In the genomic region with DNA sequence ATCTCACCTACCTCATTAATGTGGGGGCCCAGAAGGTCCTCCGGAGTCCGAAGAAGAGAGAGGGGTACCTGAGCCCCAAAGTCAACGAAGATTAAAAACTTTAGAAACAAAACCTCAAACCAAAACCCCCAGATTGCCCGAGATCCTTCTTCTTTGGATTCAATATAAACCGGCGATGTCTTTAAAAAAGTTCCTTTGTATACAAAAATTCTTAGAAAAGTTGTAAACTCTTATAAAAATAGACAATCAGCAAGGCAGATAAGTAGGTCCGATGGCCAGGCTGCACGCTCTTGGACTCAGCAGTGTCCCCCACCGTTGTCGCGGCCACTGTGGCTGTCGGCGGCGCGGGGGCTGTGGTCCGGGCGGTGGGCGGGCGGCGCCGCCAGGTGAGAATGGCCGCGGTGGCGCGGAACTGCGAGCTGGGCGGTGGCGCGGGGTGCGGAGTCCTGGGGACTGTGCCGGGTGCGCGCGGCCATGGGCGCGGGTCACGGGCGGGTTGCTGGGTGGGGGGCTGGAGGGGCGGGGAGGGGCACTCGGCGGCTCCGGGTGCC, we compare ENCODE assay signal across 8 mouse cellular contexts. TPM values are rescaled to one million over a fixed set of nuclear protein-coding genes. Genes with fewer than 3 reads are reported as not detected.
DNase-seq lines count a peak whose midpoint lies in the region; ATAC-seq and TF ChIP-seq lines count a peak whose summit lies in the region.

No protein-coding gene starts in this region.

- no peaks in the 10 kb centered on the region for H3K27me3 ChIP-seq in testis, adult 2 months (ENCODE audit: control insufficient read depth, insufficient read depth, low read length)
- peaks cover 70% of the 10 kb centered on the region for H3K27me3 ChIP-seq in liver, embryonic 16.5 days (ENCODE audit: control insufficient read depth, insufficient read depth, low read depth, low read length)

- H3K4me3 ChIP-seq in testis, adult 2 months (ENCODE audit: control insufficient read depth, low read depth, low read length): peak overlapping the region; percentile 89
- H3K4me3 ChIP-seq in liver, embryonic 16.5 days (ENCODE audit: low read depth, low read length): peak overlapping the region; percentile 55

- H3K4me2 ChIP-seq in liver, embryonic 16.5 days (ENCODE audit: low read depth, low read length): peak overlapping the region; percentile 81

- H3K27ac ChIP-seq in testis, adult 2 months (ENCODE audit: control insufficient read depth, insufficient read depth, low read depth, low read length): peak overlapping the region; percentile 32; the same call in 1 of the 2 replicates
- H3K27ac ChIP-seq in liver, embryonic 16.5 days (ENCODE audit: low read length): no peak overlapping the region

- DNase-seq in embryo, embryonic 10 days (ENCODE audit: low spot score): peak; percentile 28
- no peak for DNase-seq in embryo, embryonic 10.5 days (ENCODE audit: low spot score)
- DNase-seq in testis, postnatal 10 days (ENCODE audit: low spot score): no peak
- DNase-seq in spleen, adult 12 weeks (ENCODE audit: low spot score): no peak

- no peak for TF ChIP-seq POLR2A in testis, adult 2 months (IDR thresholded peaks at IDR 0.05; ENCODE audit: control insufficient read depth, low read depth, low read length)

- no peaks in the 10 kb centered on the region for H3K9me3 ChIP-seq in liver, embryonic 16.5 days (replicated peaks; ENCODE audit: control insufficient read depth, low read length)

- under 1% methylated on average over 33 of the region's 42 CpGs for WGBS in liver, embryonic 16.5 days (ENCODE audit: insufficient replicate concordance)

- TF ChIP-seq CTCF in testis, adult 2 months (IDR thresholded peaks at IDR 0.05; ENCODE audit: control insufficient read depth, insufficient read depth, insufficient replicate concordance, low read depth, low read length): no peak

- no peak for ATAC-seq in liver, embryonic 16.5 days (ENCODE audit: low read depth)
- no peak for ATAC-seq in erythroid progenitor cell, adult 5-6 weeks (replicated peaks; ENCODE audit: low FRiP score, poor library complexity, severe bottlenecking)
- no peak for ATAC-seq in megakaryocyte-erythroid progenitor cell, adult 5-6 weeks (replicated peaks; ENCODE audit: low FRiP score, low TSS enrichment, poor library complexity, severe bottlenecking)

- H3K36me3 ChIP-seq in testis, adult 2 months (ENCODE audit: control insufficient read depth, insufficient read depth, low read length): no peaks in the 10 kb centered on the region
- no peaks in the 10 kb centered on the region for H3K36me3 ChIP-seq in liver, embryonic 16.5 days (ENCODE audit: control insufficient read depth, insufficient read depth)

- peaks cover 21% of the 10 kb centered on the region for H3K4me1 ChIP-seq in testis, adult 2 months (ENCODE audit: control insufficient read depth, insufficient read depth, low read length)
- H3K4me1 ChIP-seq in liver, embryonic 16.5 days (ENCODE audit: control insufficient read depth, low read depth, low read length): peaks cover 12% of the 10 kb centered on the region

- H3K9ac ChIP-seq in liver, embryonic 16.5 days (ENCODE audit: low read depth, low read length): no peak overlapping the region

RNA-seq across cellular contexts. Expression of gene Klf4, which starts 0.3 kb away (rescaled TPM):
- 123 and 156 TPM in 2 replicates for polyA plus RNA-seq in testis, adult 2 months (2012; rRNA removed)
- polyA plus RNA-seq in liver, embryonic 16.5 days (2015; fragmentation: Nextera tagmentation; extraction: Ambion mirVana): 0.63 and 0.81 TPM in 2 replicates
- total RNA-seq in erythroid progenitor cell, adult 5-6 weeks (2015; ENCODE audit: low replicate concordance): 5.8 and 10.9 TPM in 2 replicates
- 3.2 and 4.6 TPM in 2 replicates for total RNA-seq in erythroid progenitor cell, adult 5-6 weeks (2017; ENCODE audit: low replicate concordance)
- 0.26 TPM in 1 of 2 replicates, not detected in the other for total RNA-seq in megakaryocyte-erythroid progenitor cell, adult 5-6 weeks (2014; fragmentation: Nextera tagmentation)
- total RNA-seq in megakaryocyte-erythroid progenitor cell, adult 5-6 weeks (2017): 1.4 and 4.5 TPM in 2 replicates
